Mouse (Mus musculus): ENCODE results near the gene Hnrnpf. TPM values are rescaled to one million over a fixed set of nuclear protein-coding genes. Genes with fewer than 3 reads are reported as not detected.
A peak's percentile ranks its signal among the peaks of the same experiment; 100 is the strongest.
"Not testable (repeated sequence)": the region's sequence is repeated elsewhere in the genome, so short reads cannot be mapped to it uniquely, and the experiment has no call there.

The Hnrnpf gene
- 36.3 and 112 TPM in 2 replicates for polyA plus RNA-seq (2012; ENCODE audit: insufficient read depth, low replicate concordance)

GRCm38 (mm10) chr6:117900126-117901080, at the start of gene Hnrnpf:
Gene Hnrnpf (plus strand): TSS chr6:117900324.
- H3K4me1 ChIP-seq = peaks cover 63% of the 10 kb centered on the region

GRCm38 (mm10) chr6:117851747-117852146, 48.4 kb upstream of the Hnrnpf start:
- H3K36me3 ChIP-seq (replicated peaks; ENCODE audit: low read length) = peaks cover 11% of the 10 kb centered on the region
- H3K4me1 ChIP-seq = peaks cover 19% of the 10 kb centered on the region
- no peak overlapping the region for H3K4me3 ChIP-seq (replicated peaks)
- TF ChIP-seq GATA1 (IDR thresholded peaks at IDR 0.05; ENCODE audit: borderline replicate concordance, low read length) (no peak), FLI1 (IDR thresholded peaks at IDR 0.05; ENCODE audit: low read length) (no peak)
- no peaks in the 10 kb centered on the region for H3K9me3 ChIP-seq
- H3K27me3 ChIP-seq (replicated peaks) = no peaks in the 10 kb centered on the region

More at GRCm38 (mm10) chr6:117900126-117901080, at the start of gene Hnrnpf:
- Histone ChIP-seq H3K36me3 (replicated peaks; ENCODE audit: low read length) (no peaks in the 10 kb centered on the region), H3K27me3 (replicated peaks) (no peaks in the 10 kb centered on the region), H3K4me3 (replicated peaks) (peak within 1 kb of the TSS; percentile 77), H3K9me3 (no peaks in the 10 kb centered on the region)
- TF ChIP-seq FLI1 (IDR thresholded peaks at IDR 0.05; ENCODE audit: low read length) (no peak), GATA1 (IDR thresholded peaks at IDR 0.05; ENCODE audit: borderline replicate concordance, low read length) (no peak)

- TF ChIP-seq FLI1 (IDR thresholded peaks at IDR 0.05; ENCODE audit: low read length) (no peak), GATA1 (IDR thresholded peaks at IDR 0.05; ENCODE audit: borderline replicate concordance, low read length) (no peak)
- Histone ChIP-seq H3K4me3 (replicated peaks) (no peak overlapping the region), H3K36me3 (replicated peaks; ENCODE audit: low read length) (no peaks in the 10 kb centered on the region), H3K4me1 (peaks cover 6% of the 10 kb centered on the region), H3K27me3 (replicated peaks) (no peaks in the 10 kb centered on the region), H3K9me3 (no peaks in the 10 kb centered on the region)
Observed at GRCm38 (mm10) chr6:117857990-117858389, 42.1 kb upstream of the Hnrnpf start.

- H3K4me1 ChIP-seq = peaks cover 25% of the 10 kb centered on the region
- H3K27me3 ChIP-seq (replicated peaks) = no peaks in the 10 kb centered on the region
- no peak for TF ChIP-seq FLI1 (IDR thresholded peaks at IDR 0.05; ENCODE audit: low read length)
- no peak for TF ChIP-seq GATA1 (IDR thresholded peaks at IDR 0.05; ENCODE audit: borderline replicate concordance, low read length)
- peak within 1 kb of the TSS; percentile 95 for H3K4me3 ChIP-seq (replicated peaks)
- H3K9me3 ChIP-seq = no peaks in the 10 kb centered on the region
- no peaks in the 10 kb centered on the region for H3K36me3 ChIP-seq (replicated peaks; ENCODE audit: low read length)
Observed at GRCm38 (mm10) chr6:117861848-117862247, 38.3 kb upstream of the Hnrnpf start, which contains the start of gene Zfp239. Gene Zfp239 (plus strand): TSS chr6:117862100.

- peak overlapping the region; percentile 95 for H3K4me3 ChIP-seq (replicated peaks)
- no peaks in the 10 kb centered on the region for H3K9me3 ChIP-seq
- no peaks in the 10 kb centered on the region for H3K27me3 ChIP-seq (replicated peaks)
- peaks cover 25% of the 10 kb centered on the region for H3K4me1 ChIP-seq
- no peaks in the 10 kb centered on the region for H3K36me3 ChIP-seq (replicated peaks; ENCODE audit: low read length)
- TF ChIP-seq GATA1 (IDR thresholded peaks at IDR 0.05; ENCODE audit: borderline replicate concordance, low read length) (no peak), FLI1 (IDR thresholded peaks at IDR 0.05; ENCODE audit: low read length) (no peak)
Observed at GRCm38 (mm10) chr6:117862465-117862864, 37.7 kb upstream of the Hnrnpf start.

- no peak for TF ChIP-seq GATA1 (IDR thresholded peaks at IDR 0.05; ENCODE audit: borderline replicate concordance, low read length)
- no peak for TF ChIP-seq FLI1 (IDR thresholded peaks at IDR 0.05; ENCODE audit: low read length)
Observed at GRCm38 (mm10) chr6:117862899-117863620, 37.1 kb upstream of the Hnrnpf start.

GRCm38 (mm10) chr6:117863751-117864150, 36.4 kb upstream of the Hnrnpf start:
- H3K4me1 ChIP-seq = peaks cover 29% of the 10 kb centered on the region
- no peaks in the 10 kb centered on the region for H3K27me3 ChIP-seq (replicated peaks)
- H3K4me3 ChIP-seq (replicated peaks) = peak overlapping the region; percentile 95
- TF ChIP-seq FLI1 (IDR thresholded peaks at IDR 0.05; ENCODE audit: low read length) = no peak
- no peaks in the 10 kb centered on the region for H3K9me3 ChIP-seq
- H3K36me3 ChIP-seq (replicated peaks; ENCODE audit: low read length) = no peaks in the 10 kb centered on the region

More at GRCm38 (mm10) chr6:117862899-117863620, 37.1 kb upstream of the Hnrnpf start:
- no peaks in the 10 kb centered on the region for H3K27me3 ChIP-seq (replicated peaks)
- peaks cover 27% of the 10 kb centered on the region for H3K4me1 ChIP-seq
- no peaks in the 10 kb centered on the region for H3K9me3 ChIP-seq
- no peaks in the 10 kb centered on the region for H3K36me3 ChIP-seq (replicated peaks; ENCODE audit: low read length)
- peak overlapping the region; percentile 95 for H3K4me3 ChIP-seq (replicated peaks)

GRCm38 (mm10) chr6:117868187-117868586, 31.9 kb upstream of the Hnrnpf start:
- H3K27me3 ChIP-seq (replicated peaks) = no peaks in the 10 kb centered on the region
- peaks cover 12% of the 10 kb centered on the region for H3K36me3 ChIP-seq (replicated peaks; ENCODE audit: low read length)

GRCm38 (mm10) chr6:117871034-117871433, 29.1 kb upstream of the Hnrnpf start:
- peaks cover 40% of the 10 kb centered on the region for H3K4me1 ChIP-seq
- H3K36me3 ChIP-seq (replicated peaks; ENCODE audit: low read length) = peaks cover 12% of the 10 kb centered on the region
- H3K4me3 ChIP-seq (replicated peaks) = no peak overlapping the region
- H3K9me3 ChIP-seq = no peaks in the 10 kb centered on the region
- no peaks in the 10 kb centered on the region for H3K27me3 ChIP-seq (replicated peaks)
- no peak for TF ChIP-seq GATA1 (IDR thresholded peaks at IDR 0.05; ENCODE audit: borderline replicate concordance, low read length)
- TF ChIP-seq FLI1 (IDR thresholded peaks at IDR 0.05; ENCODE audit: low read length) = no peak

More at GRCm38 (mm10) chr6:117868187-117868586, 31.9 kb upstream of the Hnrnpf start:
- no peak overlapping the region for H3K4me3 ChIP-seq (replicated peaks)
- TF ChIP-seq GATA1 (IDR thresholded peaks at IDR 0.05; ENCODE audit: borderline replicate concordance, low read length) = no peak
- no peak for TF ChIP-seq FLI1 (IDR thresholded peaks at IDR 0.05; ENCODE audit: low read length)
- no peaks in the 10 kb centered on the region for H3K9me3 ChIP-seq
- peaks cover 24% of the 10 kb centered on the region for H3K4me1 ChIP-seq

GRCm38 (mm10) chr6:117873450-117873849, 26.7 kb upstream of the Hnrnpf start:
- Histone ChIP-seq H3K36me3 (replicated peaks; ENCODE audit: low read length) (peaks cover 12% of the 10 kb centered on the region), H3K4me1 (peaks cover 32% of the 10 kb centered on the region)
- H3K9me3 ChIP-seq; H3K27me3 ChIP-seq (replicated peaks); H3K4me3 ChIP-seq (replicated peaks): not testable (repeated sequence)
